Mouse (Mus musculus): ENCODE results near the gene Npr1. TPM values are rescaled to one million over a fixed set of nuclear protein-coding genes. Genes with fewer than 3 reads are reported as not detected.

The Npr1 gene
- polyA plus RNA-seq (2016; fragmentation: Nextera tagmentation; extraction: Ambion mirVana), result 3.5 and 4.7 TPM in 2 replicates

DNA sequence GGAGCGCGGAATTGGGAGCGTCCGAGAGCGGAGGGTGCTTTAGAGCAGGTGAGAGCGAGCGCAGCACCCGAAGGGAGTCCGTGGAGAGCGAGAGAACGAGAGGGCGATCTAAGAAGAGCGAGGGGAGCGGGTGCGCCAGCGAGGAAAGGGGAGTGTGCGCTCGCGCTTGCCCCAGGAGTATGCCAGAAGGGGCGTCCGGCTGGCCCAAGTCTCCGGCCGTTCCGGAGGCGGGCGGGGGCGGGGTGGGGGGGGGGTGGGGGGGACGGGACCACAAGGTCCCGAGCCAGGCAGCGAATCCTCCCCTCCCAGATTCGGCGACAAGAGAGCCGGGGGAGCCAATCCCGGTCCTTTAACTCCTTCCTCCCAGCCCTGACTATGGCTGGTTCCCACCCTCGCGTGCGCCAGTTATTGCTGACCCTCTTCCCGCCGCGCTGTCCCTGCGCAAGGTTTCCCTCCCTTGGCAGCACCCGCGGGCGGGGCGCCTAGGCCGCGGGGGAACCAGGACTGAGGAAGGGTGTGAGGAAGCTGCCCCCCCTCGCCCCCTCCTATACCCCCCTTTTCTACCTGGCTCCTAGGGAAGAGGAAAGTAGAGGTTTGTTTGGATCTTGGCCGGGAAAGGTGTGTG, at the start of gene Npr1:
Npr1 (minus strand) TSS at position 181 of the 625 bp plus-strand sequence.
- Histone ChIP-seq H3K27ac (peak within 1 kb of the TSS; percentile 68), H3K4me3 (peak within 1 kb of the TSS; percentile 58), H3K36me3 (no peaks in the 10 kb centered on the region), H3K4me1 (peaks cover 22% of the 10 kb centered on the region), H3K27me3 (ENCODE audit: low read depth, poor library complexity, severe bottlenecking) (peaks cover 59% of the 10 kb centered on the region), H3K9me3 (replicated peaks) (no peaks in the 10 kb centered on the region)
- peak; percentile 69 for DNase-seq (ENCODE audit: low spot score)
- WGBS, result under 1% methylated on average over 43 of the region's 49 CpGs

DNA sequence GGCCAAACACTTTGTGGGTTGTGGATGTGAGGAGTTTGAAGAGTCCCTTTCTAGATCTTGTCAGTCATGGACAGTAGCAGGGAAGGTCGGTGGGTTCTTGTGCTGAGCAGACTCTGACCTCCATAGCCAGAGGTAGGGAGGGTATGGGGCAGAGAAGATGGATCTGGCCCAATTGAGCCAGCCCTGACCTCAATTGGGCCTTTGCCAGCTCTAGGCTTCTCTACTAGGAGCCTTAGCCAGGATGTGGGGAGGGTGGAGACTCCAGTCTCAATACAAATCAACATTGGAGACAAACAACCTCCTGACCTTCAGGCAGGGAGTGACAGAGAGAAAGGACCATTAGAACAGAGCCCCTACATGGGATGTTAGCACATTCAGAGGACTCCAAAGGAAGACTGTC, 49.6 kb upstream of the Npr1 start:
- DNase-seq (ENCODE audit: low spot score), result no peak
- H3K9me3 ChIP-seq (replicated peaks), result no peaks in the 10 kb centered on the region
- WGBS, result 71% methylated on average over 1 of the region's 1 CpGs
- peaks cover 20% of the 10 kb centered on the region for H3K4me1 ChIP-seq
- H3K36me3 ChIP-seq, result peaks cover 3% of the 10 kb centered on the region; the same call in 1 of the 2 replicates
- peak overlapping the region; percentile 51 for H3K4me3 ChIP-seq
- H3K27ac ChIP-seq, result peak overlapping the region; percentile 53; the same call in 1 of the 2 replicates
- H3K27me3 ChIP-seq (ENCODE audit: low read depth, poor library complexity, severe bottlenecking), result peaks cover 41% of the 10 kb centered on the region

DNA sequence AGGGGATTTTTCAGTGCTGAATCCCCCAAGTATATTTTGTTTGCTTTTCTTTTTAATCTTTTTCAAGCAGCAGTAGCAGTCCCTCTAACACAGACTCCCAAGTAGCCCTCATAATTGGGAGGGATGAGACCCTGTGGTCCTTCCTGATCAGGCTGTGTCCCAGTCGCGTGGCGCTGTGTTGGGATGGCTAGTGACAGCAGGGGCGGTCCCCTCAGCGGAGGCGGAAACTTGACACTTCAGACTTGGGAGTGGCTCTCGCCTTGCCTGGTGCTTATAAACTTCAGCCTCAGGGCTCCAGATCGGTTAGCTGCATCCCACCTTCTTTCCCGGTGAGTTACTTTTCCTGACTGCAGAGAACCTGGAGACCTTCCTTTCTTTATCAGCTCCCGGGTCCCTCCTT, 49.0 kb upstream of the Npr1 start:
- whole genome bisulfite sequencing, result under 1% methylated on average over 10 of the region's 10 CpGs
- peaks cover 41% of the 10 kb centered on the region for H3K27me3 ChIP-seq (ENCODE audit: low read depth, poor library complexity, severe bottlenecking)
- peaks cover 22% of the 10 kb centered on the region for H3K4me1 ChIP-seq
- no peaks in the 10 kb centered on the region for H3K9me3 ChIP-seq (replicated peaks)
- peak overlapping the region; percentile 51 for H3K4me3 ChIP-seq
- H3K27ac ChIP-seq, result peak overlapping the region; percentile 53; the same call in 1 of the 2 replicates
- peak; percentile 76 for DNase-seq (ENCODE audit: low spot score)
- H3K36me3 ChIP-seq, result peaks cover 3% of the 10 kb centered on the region; the same call in 1 of the 2 replicates

DNA sequence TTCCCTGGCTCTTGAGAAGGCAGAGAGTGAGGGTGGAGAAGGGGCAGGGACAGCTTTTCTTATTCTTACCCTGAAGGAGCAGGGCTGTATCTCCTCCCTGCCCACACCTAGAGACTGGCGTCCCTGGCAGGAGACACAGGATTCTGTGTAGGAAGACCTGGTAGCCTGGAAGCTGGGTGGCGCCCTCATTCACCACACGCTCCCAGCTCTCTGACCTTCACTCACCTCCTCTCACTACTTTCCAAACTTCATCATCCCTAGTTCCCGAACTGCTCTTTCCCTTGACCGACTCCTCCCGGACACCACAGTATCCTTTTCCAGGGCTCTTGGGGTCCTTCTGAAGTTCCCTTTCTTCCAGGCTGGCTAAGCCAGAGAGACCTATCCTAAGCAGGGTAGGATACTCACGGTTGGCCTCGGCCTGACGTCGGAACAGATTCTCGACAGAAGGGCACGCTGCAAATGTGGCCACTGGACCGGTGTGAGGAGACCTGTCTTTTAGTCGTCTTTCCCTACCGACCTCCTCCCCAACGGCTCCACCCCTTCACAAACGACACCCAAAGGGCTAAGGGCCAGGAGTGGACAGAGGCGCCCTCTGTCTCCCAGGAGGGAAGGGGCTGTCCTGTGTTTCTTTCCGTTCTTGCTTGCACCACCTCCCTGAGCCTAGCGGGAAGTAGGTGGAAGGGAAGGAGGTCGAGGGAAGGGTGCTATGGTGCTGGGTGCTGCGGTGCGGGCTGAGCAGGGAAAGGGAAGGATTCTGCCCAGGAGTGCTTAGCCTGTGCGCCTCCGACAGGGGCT, 48.3 kb upstream of the Npr1 start, which contains the start of the genes S100a1 and S100a13:
S100a1 (minus strand) TSS at position 597 of the 795 bp plus-strand sequence.
S100a13 (plus strand) TSS at position 640 of the 795 bp plus-strand sequence.
- H3K4me1 ChIP-seq, result peaks cover 22% of the 10 kb centered on the region
- peaks cover 3% of the 10 kb centered on the region; the same call in 1 of the 2 replicates for H3K36me3 ChIP-seq
- 3% methylated on average over 25 of the region's 25 CpGs for WGBS
- DNase-seq (ENCODE audit: low spot score), result peak; percentile 44
- peak within 1 kb of the TSS; percentile 51 for H3K4me3 ChIP-seq
- no peaks in the 10 kb centered on the region for H3K9me3 ChIP-seq (replicated peaks)
- H3K27me3 ChIP-seq (ENCODE audit: low read depth, poor library complexity, severe bottlenecking), result peaks cover 41% of the 10 kb centered on the region
- peak within 1 kb of the TSS; percentile 53; the same call in 1 of the 2 replicates for H3K27ac ChIP-seq

DNA sequence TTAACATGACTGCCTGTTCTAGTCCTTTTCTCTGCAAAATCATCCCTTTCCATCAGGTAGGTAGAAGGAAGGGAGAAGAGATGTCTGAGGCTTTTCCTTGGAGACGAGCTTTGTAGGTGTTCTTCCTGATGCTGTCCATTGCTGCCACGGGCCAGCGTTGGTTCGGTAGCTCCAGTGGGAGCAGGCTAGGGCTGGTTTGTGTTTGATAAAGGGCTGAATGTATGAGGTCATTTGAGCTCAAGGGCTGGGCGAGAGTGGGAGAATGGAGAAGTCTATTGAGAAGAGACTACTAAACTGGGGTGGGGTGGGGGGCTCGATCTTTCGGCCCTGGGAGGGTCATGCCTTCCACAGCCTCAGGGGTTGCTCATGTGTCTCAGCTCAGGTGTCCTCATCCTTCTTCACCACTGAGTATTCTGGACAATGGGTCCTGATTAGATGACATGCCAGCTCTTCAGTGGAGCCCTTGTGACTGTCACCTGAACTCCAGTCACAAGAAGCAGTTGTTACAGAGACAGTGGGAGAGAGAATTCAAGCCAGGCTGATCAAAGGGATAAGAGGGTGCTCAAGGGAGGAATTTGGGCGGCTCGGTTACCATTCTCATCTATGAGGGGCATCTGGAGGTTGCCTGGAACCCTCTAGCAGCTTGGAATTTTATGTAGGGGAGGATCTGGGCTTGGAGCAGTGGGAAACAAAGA, 47.4 kb upstream of the Npr1 start:
- no peak for DNase-seq (ENCODE audit: low spot score)
- Histone ChIP-seq H3K27ac (no peak overlapping the region), H3K36me3 (peaks cover 3% of the 10 kb centered on the region; the same call in 1 of the 2 replicates), H3K4me1 (peaks cover 25% of the 10 kb centered on the region), H3K9me3 (replicated peaks) (no peaks in the 10 kb centered on the region), H3K4me3 (no peak overlapping the region), H3K27me3 (ENCODE audit: low read depth, poor library complexity, severe bottlenecking) (peaks cover 41% of the 10 kb centered on the region)
- 70% methylated on average over 9 of the region's 9 CpGs for WGBS

DNA sequence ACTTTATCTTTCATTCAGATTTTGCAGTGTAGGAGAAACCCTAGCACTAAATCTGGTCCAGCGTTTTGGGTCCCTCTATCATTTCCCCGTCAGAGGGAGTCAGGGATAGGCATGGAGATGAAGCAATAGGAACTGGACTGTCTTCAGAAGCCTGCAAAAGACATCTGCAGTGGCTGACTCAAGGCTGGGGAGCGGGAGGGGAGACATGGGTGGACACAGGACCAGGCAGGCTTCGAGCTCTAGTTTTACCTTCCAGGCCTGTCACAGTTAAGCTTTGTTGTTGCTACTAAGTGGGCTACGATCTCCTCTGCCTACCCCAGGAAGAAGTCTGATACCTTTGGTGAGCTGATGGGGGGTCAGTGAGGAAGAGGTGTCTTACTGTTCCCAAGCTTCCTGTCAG, 46.6 kb upstream of the Npr1 start:
- H3K4me1 ChIP-seq, result peaks cover 32% of the 10 kb centered on the region
- H3K9me3 ChIP-seq (replicated peaks), result no peaks in the 10 kb centered on the region
- DNase-seq (ENCODE audit: low spot score), result no peak
- H3K27ac ChIP-seq, result no peak overlapping the region
- no peak overlapping the region for H3K4me3 ChIP-seq
- WGBS, result 82% methylated on average over 5 of the region's 5 CpGs
- peaks cover 8% of the 10 kb centered on the region for H3K36me3 ChIP-seq
- H3K27me3 ChIP-seq (ENCODE audit: low read depth, poor library complexity, severe bottlenecking), result peaks cover 41% of the 10 kb centered on the region

DNA sequence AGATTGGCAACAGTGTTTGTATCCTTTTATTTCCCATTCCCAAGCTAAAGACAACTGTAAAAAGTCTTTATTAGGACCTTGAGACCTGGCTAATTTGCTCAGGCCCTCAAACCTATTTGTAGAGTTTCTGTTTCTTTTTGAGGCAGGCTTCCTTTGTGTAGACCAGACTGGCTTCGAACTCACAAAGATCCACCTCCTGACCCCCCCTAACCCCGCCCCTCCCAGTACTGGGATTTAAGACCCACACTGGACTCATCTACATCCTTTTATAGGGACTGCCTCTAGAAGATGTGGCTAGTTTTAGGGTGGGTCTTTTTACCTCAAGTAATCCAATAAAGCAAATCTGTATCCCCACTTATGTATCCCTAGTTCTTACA, 44.1 kb upstream of the Npr1 start:
- H3K4me3 ChIP-seq, result peak overlapping the region; percentile 86
- DNase-seq (ENCODE audit: low spot score), result no peak
- H3K27me3 ChIP-seq (ENCODE audit: low read depth, poor library complexity, severe bottlenecking), result peaks cover 29% of the 10 kb centered on the region
- peaks cover 34% of the 10 kb centered on the region for H3K36me3 ChIP-seq
- no peaks in the 10 kb centered on the region for H3K9me3 ChIP-seq (replicated peaks)
- peak overlapping the region; percentile 97 for H3K27ac ChIP-seq
- WGBS, result 20% methylated on average over 2 of the region's 2 CpGs
- peaks cover 24% of the 10 kb centered on the region for H3K4me1 ChIP-seq

DNA sequence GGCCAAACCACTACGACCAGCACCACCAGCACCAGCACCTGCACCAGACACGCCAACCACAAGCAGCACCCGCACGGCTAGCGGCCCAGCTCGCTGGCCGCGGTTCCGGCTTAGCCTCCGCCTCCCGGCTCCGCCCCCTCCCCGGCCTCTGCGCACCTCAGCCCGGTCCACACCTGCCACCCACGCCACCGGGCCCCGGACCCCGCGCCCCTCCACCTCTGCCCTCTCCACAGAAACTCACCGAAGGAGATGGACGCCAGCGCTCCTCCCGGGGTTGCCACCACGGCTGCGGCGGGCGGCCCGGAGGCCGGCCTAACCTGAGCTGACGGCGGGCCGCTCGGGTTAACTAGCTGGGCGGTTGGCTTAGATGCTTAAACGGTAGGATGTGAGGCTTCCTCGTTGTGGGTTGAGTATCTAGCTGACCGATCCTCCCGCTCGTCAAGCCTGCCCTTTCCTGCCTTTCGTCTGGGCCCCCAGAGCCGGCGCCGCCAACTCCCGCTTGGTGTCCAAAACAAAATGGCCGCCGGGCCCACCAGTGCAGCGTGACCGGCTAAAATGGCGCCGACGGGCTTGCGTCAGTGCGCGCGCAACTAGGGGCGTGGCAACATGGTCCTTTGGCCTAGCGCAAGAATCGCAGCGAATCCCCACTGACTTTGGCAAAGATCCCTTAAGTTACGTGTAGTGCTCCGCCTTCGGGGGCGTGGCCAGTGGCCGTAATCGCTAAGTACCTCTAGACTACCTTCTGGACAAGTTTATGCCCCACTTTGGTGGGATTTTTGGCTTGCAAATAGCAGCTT, 43.5 kb upstream of the Npr1 start, which contains the start of gene Chtop:
Chtop (minus strand) TSS at position 549 of the 797 bp plus-strand sequence.
- Histone ChIP-seq H3K27me3 (ENCODE audit: low read depth, poor library complexity, severe bottlenecking) (peaks cover 25% of the 10 kb centered on the region), H3K36me3 (peaks cover 40% of the 10 kb centered on the region), H3K4me3 (peak within 1 kb of the TSS; percentile 86), H3K27ac (peak within 1 kb of the TSS; percentile 97), H3K9me3 (replicated peaks) (no peaks in the 10 kb centered on the region), H3K4me1 (peaks cover 18% of the 10 kb centered on the region)
- WGBS, result under 1% methylated on average over 66 of the region's 66 CpGs
- DNase-seq (ENCODE audit: low spot score), result peak; percentile 100

DNA sequence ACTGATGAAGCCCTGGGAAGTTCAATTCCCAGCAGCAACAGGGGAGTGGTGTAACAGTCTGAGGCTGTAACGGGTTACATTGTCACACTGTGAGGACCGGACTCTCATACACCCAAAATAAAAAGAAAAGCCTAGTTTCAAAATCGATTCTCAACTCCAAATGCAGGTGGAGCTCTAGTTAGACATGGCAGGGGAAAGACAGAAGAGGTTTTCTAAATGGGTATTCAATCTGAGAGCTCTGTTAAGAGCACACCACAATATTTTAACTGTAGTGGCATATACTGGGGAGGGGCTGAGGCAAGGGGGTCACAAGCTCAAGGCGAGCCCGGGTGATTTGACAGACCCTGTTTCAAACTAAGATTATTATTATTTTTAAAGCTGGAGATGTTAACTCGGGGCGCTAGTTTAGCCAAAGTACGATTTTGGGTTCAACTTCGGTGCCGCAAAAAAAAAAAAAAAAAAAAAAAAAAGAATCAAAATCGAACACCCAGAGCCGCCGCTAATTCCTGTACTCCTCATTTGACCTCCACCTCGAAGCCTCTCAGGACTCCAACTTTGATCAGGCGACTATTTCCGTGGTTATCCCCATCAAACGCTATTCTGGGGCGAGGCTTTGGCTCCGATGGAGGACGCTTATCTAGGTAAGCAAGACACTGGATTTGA, 42.8 kb upstream of the Npr1 start:
- H3K9me3 ChIP-seq (replicated peaks), result no peaks in the 10 kb centered on the region
- DNase-seq (ENCODE audit: low spot score), result no peak
- peak overlapping the region; percentile 86 for H3K4me3 ChIP-seq
- H3K27me3 ChIP-seq (ENCODE audit: low read depth, poor library complexity, severe bottlenecking), result peaks cover 17% of the 10 kb centered on the region
- peaks cover 47% of the 10 kb centered on the region for H3K36me3 ChIP-seq
- peak overlapping the region; percentile 97 for H3K27ac ChIP-seq
- peaks cover 13% of the 10 kb centered on the region for H3K4me1 ChIP-seq
- WGBS, result 7% methylated on average over 20 of the region's 20 CpGs

DNA sequence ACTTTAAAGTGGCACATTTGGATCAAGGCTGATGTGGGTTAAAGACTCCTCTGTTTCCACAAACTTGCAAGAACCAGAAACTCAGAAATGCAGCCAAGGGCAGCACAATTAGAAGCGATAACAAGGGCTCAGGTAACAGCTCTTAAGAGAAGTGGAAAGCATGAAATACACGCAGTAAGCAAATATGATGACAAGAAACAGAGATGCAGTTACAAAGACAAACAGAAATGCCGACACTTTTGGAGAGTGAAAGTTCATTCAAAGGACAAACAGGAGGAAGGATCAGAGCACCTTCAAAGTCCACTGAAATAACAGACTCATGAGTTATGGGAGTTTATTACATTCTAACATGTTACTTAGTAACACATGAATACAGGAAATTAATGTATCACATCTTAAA, 40.7 kb upstream of the Npr1 start:
- 93% methylated on average over 3 of the region's 3 CpGs for WGBS
- Histone ChIP-seq H3K36me3 (peaks cover 67% of the 10 kb centered on the region), H3K4me3 (no peak overlapping the region), H3K27ac (no peak overlapping the region), H3K4me1 (peaks cover 13% of the 10 kb centered on the region), H3K27me3 (ENCODE audit: low read depth, poor library complexity, severe bottlenecking) (no peaks in the 10 kb centered on the region), H3K9me3 (replicated peaks) (no peaks in the 10 kb centered on the region)
- no peak for DNase-seq (ENCODE audit: low spot score)

DNA sequence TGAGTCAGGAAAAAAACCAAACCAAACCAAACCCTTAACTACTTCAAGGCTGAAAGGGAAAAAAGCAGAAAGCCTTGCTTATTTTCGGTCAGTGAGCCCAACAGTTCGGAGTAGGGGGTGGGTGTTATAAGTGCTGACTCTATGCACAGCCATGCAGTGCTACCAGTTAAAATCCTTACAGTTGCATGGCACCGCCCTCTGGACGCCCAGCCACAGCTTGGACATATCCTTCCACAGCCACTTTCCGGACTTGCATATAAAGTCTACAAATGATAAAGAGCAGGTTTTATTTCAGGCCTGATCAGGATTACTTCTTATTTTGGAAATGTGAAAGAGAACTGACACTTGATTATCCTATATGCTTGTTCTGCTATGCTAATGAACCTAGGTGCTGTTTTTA, 39.5 kb upstream of the Npr1 start:
- DNase-seq (ENCODE audit: low spot score), result no peak
- Histone ChIP-seq H3K4me3 (no peak overlapping the region), H3K9me3 (replicated peaks) (no peaks in the 10 kb centered on the region), H3K27me3 (ENCODE audit: low read depth, poor library complexity, severe bottlenecking) (no peaks in the 10 kb centered on the region), H3K27ac (no peak overlapping the region), H3K4me1 (peaks cover 13% of the 10 kb centered on the region), H3K36me3 (peaks cover 76% of the 10 kb centered on the region)
- whole genome bisulfite sequencing, result 95% methylated on average over 5 of the region's 5 CpGs
